Mouse (Mus musculus): ENCODE results near the gene Pwwp2b. TPM values are rescaled to one million over a fixed set of nuclear protein-coding genes. Genes with fewer than 3 reads are reported as not detected.

The Pwwp2b gene
- polyA plus RNA-seq, 1 experiment, result 15.8 TPM

GRCm38 (mm10) chr7:139252986-139253385, 4.7 kb downstream of the Pwwp2b start:
- Histone ChIP-seq H3K4me3 (ENCODE audit: insufficient read depth, poor library complexity, severe bottlenecking) (no peak overlapping the region), H3ac (ENCODE audit: control insufficient read depth, insufficient read length, low read depth) (no peak overlapping the region), H3K79me2 (ENCODE audit: control insufficient read depth, insufficient read depth) (peaks cover 59% of the 10 kb centered on the region), H3K79me3 (ENCODE audit: low read depth) (peaks cover 17% of the 10 kb centered on the region), H3K36me3 (ENCODE audit: control insufficient read depth, insufficient read depth) (peaks cover 10% of the 10 kb centered on the region), H3K27me3 (ENCODE audit: control insufficient read depth, insufficient read depth, insufficient read length) (no peaks in the 10 kb centered on the region)
- TF ChIP-seq CTCF (IDR thresholded peaks at IDR 0.05; ENCODE audit: control insufficient read depth, insufficient read depth, insufficient read length), result no peak
- no peak for TF ChIP-seq FOSL1 (IDR thresholded peaks at IDR 0.05; ENCODE audit: insufficient read depth, low read length, poor library complexity, severe bottlenecking)
- no peak for TF ChIP-seq USF1 (IDR thresholded peaks at IDR 0.05; ENCODE audit: low read depth)

GRCm38 (mm10) chr7:139253462-139253861, 5.2 kb downstream of the Pwwp2b start:
- no peak for TF ChIP-seq MAX (IDR thresholded peaks at IDR 0.05)
- no peak for TF ChIP-seq CEBPB (IDR thresholded peaks at IDR 0.05; ENCODE audit: low read depth)
- no peak for TF ChIP-seq USF1 (IDR thresholded peaks at IDR 0.05; ENCODE audit: low read depth)
- TF ChIP-seq CTCF (IDR thresholded peaks at IDR 0.05; ENCODE audit: control insufficient read depth, insufficient read depth, insufficient read length), result no peak
- no peak for TF ChIP-seq MYOG (IDR thresholded peaks at IDR 0.05; ENCODE audit: control insufficient read depth, extremely low read depth, insufficient read length)
- TF ChIP-seq MYOD1 (IDR thresholded peaks at IDR 0.05; ENCODE audit: control insufficient read depth, insufficient read length, low read depth), result no peak
- no peak for TF ChIP-seq FOSL1 (IDR thresholded peaks at IDR 0.05; ENCODE audit: insufficient read depth, low read length, poor library complexity, severe bottlenecking)
- Histone ChIP-seq H3K27me3 (ENCODE audit: control insufficient read depth, insufficient read depth, insufficient read length) (no peaks in the 10 kb centered on the region), H3K4me3 (ENCODE audit: insufficient read depth, poor library complexity, severe bottlenecking) (no peak overlapping the region), H3K36me3 (ENCODE audit: control insufficient read depth, insufficient read depth) (peaks cover 10% of the 10 kb centered on the region), H3ac (ENCODE audit: control insufficient read depth, insufficient read length, low read depth) (no peak overlapping the region), H3K79me2 (ENCODE audit: control insufficient read depth, insufficient read depth) (peaks cover 58% of the 10 kb centered on the region), H3K79me3 (ENCODE audit: low read depth) (peaks cover 17% of the 10 kb centered on the region)

- Histone ChIP-seq H3K27me3 (ENCODE audit: control insufficient read depth, insufficient read depth, insufficient read length) (no peaks in the 10 kb centered on the region), H3ac (ENCODE audit: control insufficient read depth, insufficient read length, low read depth) (no peak overlapping the region), H3K79me2 (ENCODE audit: control insufficient read depth, insufficient read depth) (peaks cover 46% of the 10 kb centered on the region), H3K36me3 (ENCODE audit: control insufficient read depth, insufficient read depth) (peaks cover 10% of the 10 kb centered on the region), H3K79me3 (ENCODE audit: low read depth) (peaks cover 9% of the 10 kb centered on the region), H3K4me3 (ENCODE audit: insufficient read depth, poor library complexity, severe bottlenecking) (no peak overlapping the region)
- TF ChIP-seq MAX (IDR thresholded peaks at IDR 0.05) (no peak), MYOD1 (IDR thresholded peaks at IDR 0.05; ENCODE audit: control insufficient read depth, insufficient read length, low read depth) (no peak), CTCF (IDR thresholded peaks at IDR 0.05; ENCODE audit: control insufficient read depth, insufficient read depth, insufficient read length) (no peak), MYOG (IDR thresholded peaks at IDR 0.05; ENCODE audit: control insufficient read depth, extremely low read depth, insufficient read length) (no peak)
These were observed 6.3 kb downstream of the Pwwp2b start for GRCm38 (mm10) chr7:139254626-139255025.

- no peak for TF ChIP-seq CTCF (IDR thresholded peaks at IDR 0.05; ENCODE audit: control insufficient read depth, insufficient read depth, insufficient read length)
- H3K79me3 ChIP-seq (ENCODE audit: low read depth), result peaks cover 3% of the 10 kb centered on the region
- H3ac ChIP-seq (ENCODE audit: control insufficient read depth, insufficient read length, low read depth), result no peak overlapping the region
- peaks cover 18% of the 10 kb centered on the region for H3K79me2 ChIP-seq (ENCODE audit: control insufficient read depth, insufficient read depth)
- H3K36me3 ChIP-seq (ENCODE audit: control insufficient read depth, insufficient read depth), result peaks cover 12% of the 10 kb centered on the region
- no peak overlapping the region for H3K4me3 ChIP-seq (ENCODE audit: insufficient read depth, poor library complexity, severe bottlenecking)
- H3K27me3 ChIP-seq (ENCODE audit: control insufficient read depth, insufficient read depth, insufficient read length), result no peaks in the 10 kb centered on the region
These were observed 9.7 kb downstream of the Pwwp2b start for GRCm38 (mm10) chr7:139257752-139258542.

GRCm38 (mm10) chr7:139264337-139264736, 16.1 kb downstream of the Pwwp2b start:
- Histone ChIP-seq H3ac (ENCODE audit: control insufficient read depth, insufficient read length, low read depth) (no peak overlapping the region), H3K36me3 (ENCODE audit: control insufficient read depth, insufficient read depth) (peaks cover 12% of the 10 kb centered on the region)

GRCm38 (mm10) chr7:139265634-139266033, 17.4 kb downstream of the Pwwp2b start:
- H3K36me3 ChIP-seq (ENCODE audit: control insufficient read depth, insufficient read depth), result peaks cover 12% of the 10 kb centered on the region
- no peak overlapping the region for H3ac ChIP-seq (ENCODE audit: control insufficient read depth, insufficient read length, low read depth)

More at GRCm38 (mm10) chr7:139264337-139264736, 16.1 kb downstream of the Pwwp2b start:
- TF ChIP-seq MYOG (IDR thresholded peaks at IDR 0.05; ENCODE audit: control insufficient read depth, extremely low read depth, insufficient read length) (no peak), CTCF (IDR thresholded peaks at IDR 0.05; ENCODE audit: control insufficient read depth, insufficient read depth, insufficient read length) (no peak), USF1 (IDR thresholded peaks at IDR 0.05; ENCODE audit: low read depth) (no peak), FOSL1 (IDR thresholded peaks at IDR 0.05; ENCODE audit: insufficient read depth, low read length, poor library complexity, severe bottlenecking) (no peak), MAX (IDR thresholded peaks at IDR 0.05) (no peak), CEBPB (IDR thresholded peaks at IDR 0.05; ENCODE audit: low read depth) (no peak), MYOD1 (IDR thresholded peaks at IDR 0.05; ENCODE audit: control insufficient read depth, insufficient read length, low read depth) (no peak)
- Histone ChIP-seq H3K4me3 (ENCODE audit: insufficient read depth, poor library complexity, severe bottlenecking) (no peak overlapping the region), H3K79me3 (ENCODE audit: low read depth) (no peaks in the 10 kb centered on the region), H3K79me2 (ENCODE audit: control insufficient read depth, insufficient read depth) (peaks cover 11% of the 10 kb centered on the region), H3K27me3 (ENCODE audit: control insufficient read depth, insufficient read depth, insufficient read length) (no peaks in the 10 kb centered on the region)

More at GRCm38 (mm10) chr7:139265634-139266033, 17.4 kb downstream of the Pwwp2b start:
- no peaks in the 10 kb centered on the region for H3K79me3 ChIP-seq (ENCODE audit: low read depth)
- no peak overlapping the region for H3K4me3 ChIP-seq (ENCODE audit: insufficient read depth, poor library complexity, severe bottlenecking)
- H3K79me2 ChIP-seq (ENCODE audit: control insufficient read depth, insufficient read depth), result peaks cover 11% of the 10 kb centered on the region
- TF ChIP-seq MYOG (IDR thresholded peaks at IDR 0.05; ENCODE audit: control insufficient read depth, extremely low read depth, insufficient read length) (no peak), CTCF (IDR thresholded peaks at IDR 0.05; ENCODE audit: control insufficient read depth, insufficient read depth, insufficient read length) (no peak), MAX (IDR thresholded peaks at IDR 0.05) (no peak), FOSL1 (IDR thresholded peaks at IDR 0.05; ENCODE audit: insufficient read depth, low read length, poor library complexity, severe bottlenecking) (no peak), MYOD1 (IDR thresholded peaks at IDR 0.05; ENCODE audit: control insufficient read depth, insufficient read length, low read depth) (no peak), CEBPB (IDR thresholded peaks at IDR 0.05; ENCODE audit: low read depth) (no peak), USF1 (IDR thresholded peaks at IDR 0.05; ENCODE audit: low read depth) (no peak)
- no peaks in the 10 kb centered on the region for H3K27me3 ChIP-seq (ENCODE audit: control insufficient read depth, insufficient read depth, insufficient read length)

Data from C2C12 (cell line).